16 mouse cellular contexts compared by ENCODE assay signal in genomic region chr17:27726527-27726926, GRCm38 (mm10). TPM values are rescaled to one million over a fixed set of nuclear protein-coding genes. Genes with fewer than 3 reads are reported as not detected.
"Had no signal": no experiment of that assay in that cellular context is flagged by ENCODE, and none has a peak within 500 bp of the region (broad histone marks: within the 10 kb centered on the region; RNA-seq: fewer than 3 reads in every experiment).

No protein-coding gene starts in this region.

- DNase-seq: kidney, adult 2 months; kidney, postnatal 25 days; liver; liver, embryonic 13.5 days; liver, postnatal 0 days; lung, postnatal 14 days; spleen, adult 18-20 months; thymus, adult 18-20 months; thymus, postnatal 14 days had no signal

- H3K9ac ChIP-seq: kidney, embryonic 15.5 days; liver, embryonic 13.5 days; liver, postnatal 0 days; lung, embryonic 15.5 days; midbrain, embryonic 15.5 days had no signal

- H3K9me3 ChIP-seq: kidney, embryonic 15.5 days; liver, embryonic 13.5 days; lung, embryonic 15.5 days; midbrain, embryonic 15.5 days had no signal

- H3K27ac ChIP-seq: liver, embryonic 13.5 days; lung, embryonic 15.5 days; macrophage; midbrain, embryonic 15.5 days had no signal

- H3K27me3 ChIP-seq: kidney, embryonic 15.5 days; lung, embryonic 15.5 days; midbrain, embryonic 15.5 days had no signal

- H3K4me2 ChIP-seq: liver, embryonic 13.5 days; lung, embryonic 15.5 days; midbrain, embryonic 11.5 days; midbrain, embryonic 15.5 days had no signal

- ATAC-seq: inflammation-experienced regulatory T-cells, adult 6 months; liver, postnatal 0 days; midbrain, embryonic 15.5 days had no signal

- H3K36me3 ChIP-seq: kidney, embryonic 15.5 days; liver, embryonic 13.5 days; lung, embryonic 15.5 days; midbrain, embryonic 15.5 days had no signal

- H3K4me3 ChIP-seq: kidney, embryonic 15.5 days; liver, embryonic 13.5 days; lung, embryonic 15.5 days; megakaryocyte, embryonic 14.5 days; midbrain, embryonic 15.5 days had no signal

RNA-seq across cellular contexts. Expression of gene Spdef, which starts 2.2 kb away (rescaled TPM):
- polyA plus RNA-seq: inflammation-experienced regulatory T-cells, adult 6 months; liver, embryonic 13.5 days; liver, postnatal 0 days; macrophage had no signal
